ENCODE assay signal across 16 mouse cellular contexts in genomic region chr11:107900470-107900869, GRCm38 (mm10). TPM values are rescaled to one million over a fixed set of nuclear protein-coding genes. Genes with fewer than 3 reads are reported as not detected.
DNase-seq lines count a peak whose midpoint lies in the region; ATAC-seq and TF ChIP-seq lines count a peak whose summit lies in the region.
"Had no signal": no experiment of that assay in that cellular context is flagged by ENCODE, and none has a peak within 500 bp of the region (broad histone marks: within the 10 kb centered on the region; RNA-seq: fewer than 3 reads in every experiment).

No protein-coding gene starts in this region.

- H3K4me3 ChIP-seq in kidney, postnatal 0 days (replicated peaks; ENCODE audit: low read depth, low read length): no peak overlapping the region
- H3K4me3 ChIP-seq in CH12.LX (replicated peaks in 1 of 3; ENCODE audit: low read depth in 2 of 3, low read length in 2 of 3, poor library complexity in 1 of 3): no peak overlapping the region
- H3K4me3 ChIP-seq: embryonic facial prominence, embryonic 13.5 days; stomach, embryonic 15.5 days had no signal

- H3K4me1 ChIP-seq in kidney, postnatal 0 days (replicated peaks; ENCODE audit: insufficient read depth, low read length): no peaks in the 10 kb centered on the region
- H3K4me1 ChIP-seq in CH12.LX (ENCODE audit: control insufficient read depth in 1 of 2, insufficient read depth in 2 of 2): peaks cover 0 to 8% of the 10 kb centered on the region in 2 experiments; a peak in 1 of 4 replicates
- H3K4me1 ChIP-seq: stomach, embryonic 15.5 days had no signal

- no peak for TF ChIP-seq POLR2A in CH12.LX (IDR thresholded peaks at IDR 0.05; ENCODE audit: low read depth, low read length)

- H3K79me2 ChIP-seq in CH12.LX (replicated peaks; ENCODE audit: control insufficient read depth, extremely low read depth, insufficient read depth, poor library complexity, severe bottlenecking): no peaks in the 10 kb centered on the region

- no peak for TF ChIP-seq EP300 in CH12.LX (IDR thresholded peaks at IDR 0.05; ENCODE audit: low read length)

- no peak overlapping the region for H3K27ac ChIP-seq in kidney, postnatal 0 days
- no peak overlapping the region for H3K27ac ChIP-seq in CH12.LX (ENCODE audit: insufficient read depth, low read depth)
- H3K27ac ChIP-seq: embryonic facial prominence, embryonic 13.5 days; stomach, embryonic 15.5 days had no signal

- dilution Hi-C loops in CH12.LX (cut with MboI; ENCODE audit: extremely low pct_ligation_motif_present, extremely low pct_unique_long_range_greater_than_20kb, low sequenced_read_pairs): no loop called here

- H3K4me2 ChIP-seq in kidney, postnatal 0 days (ENCODE audit: low read length): no peak overlapping the region
- H3K4me2 ChIP-seq in CH12.LX (ENCODE audit: insufficient read depth, low read depth, poor library complexity, severe bottlenecking): no peak overlapping the region
- H3K4me2 ChIP-seq: embryonic facial prominence, embryonic 13.5 days; stomach, embryonic 15.5 days had no signal

- peak; percentile 59 for TF ChIP-seq RAD21 in CH12.LX (IDR thresholded peaks at IDR 0.05; ENCODE audit: low read depth, low read length)

- no peaks in the 10 kb centered on the region for H3K27me3 ChIP-seq in kidney, postnatal 0 days (ENCODE audit: insufficient read depth, low read length)
- peaks cover 2% of the 10 kb centered on the region for H3K27me3 ChIP-seq in CH12.LX (replicated peaks)
- H3K27me3 ChIP-seq: embryonic facial prominence, embryonic 13.5 days; stomach, embryonic 15.5 days had no signal

- H3K36me3 ChIP-seq in kidney, postnatal 0 days (ENCODE audit: insufficient read depth, low read length): no peaks in the 10 kb centered on the region
- H3K36me3 ChIP-seq in CH12.LX (replicated peaks in 1 of 2; ENCODE audit: control insufficient read depth in 1 of 2, insufficient read depth in 1 of 2, low read length in 1 of 2): no peaks in the 10 kb centered on the region
- H3K36me3 ChIP-seq: embryonic facial prominence, embryonic 13.5 days; stomach, embryonic 15.5 days had no signal

- peak; percentile 56 for TF ChIP-seq CTCF in kidney, postnatal 0 days (IDR thresholded peaks at IDR 0.05; ENCODE audit: low read depth)
- TF ChIP-seq CTCF in CH12.LX (conservative IDR thresholded peaks at IDR 0.05 in 1 of 2, IDR thresholded peaks at IDR 0.05 in 1 of 2; ENCODE audit: low read depth in 2 of 2, low read length in 2 of 2): peak; percentile 45 to 65; a peak in 3 of 4 replicates

- DNase-seq in kidney, postnatal 0 days (ENCODE audit: low spot score): peak; percentile 6
- DNase-seq in kidney, adult 18-20 months: no peak
- DNase-seq in 416B (ENCODE audit: low read depth) (peak; percentile 16), CH12.LX (ENCODE audit: extremely low read depth) (peak; percentile 23)
- peak; percentile 49 for DNase-seq in embryo, embryonic 10 days (ENCODE audit: low spot score)
- DNase-seq in gastrocnemius, adult 8-10 months (ENCODE audit: low spot score in 2 of 2): no peak
- no peak for DNase-seq in cerebellum, adult 8-10 months
- DNase-seq: adrenal gland, postnatal 25 days; cerebellum, adult 11-12 months; heart, postnatal 10 days; kidney, adult 8-10 months; layer of hippocampus, postnatal 36 days; lung, postnatal 4 days had no signal

- no peak overlapping the region for H3K9ac ChIP-seq in kidney, postnatal 0 days (ENCODE audit: low read depth, low read length)
- no peak overlapping the region for H3K9ac ChIP-seq in CH12.LX (ENCODE audit: insufficient read depth, low read depth)
- H3K9ac ChIP-seq: embryonic facial prominence, embryonic 13.5 days; stomach, embryonic 15.5 days had no signal

- 43% methylated on average over 4 of the region's 4 CpGs for WGBS in kidney, postnatal 0 days

- H3K9me3 ChIP-seq in kidney, postnatal 0 days (replicated peaks; ENCODE audit: low read length): no peaks in the 10 kb centered on the region
- H3K9me3 ChIP-seq in CH12.LX (replicated peaks; ENCODE audit: low read length): peaks cover 2% of the 10 kb centered on the region
- H3K9me3 ChIP-seq: embryonic facial prominence, embryonic 13.5 days; stomach, embryonic 15.5 days had no signal

- no peak for ATAC-seq in kidney, postnatal 0 days (replicated peaks; ENCODE audit: low FRiP score, low read depth)
- ATAC-seq: forebrain, embryonic 16.5 days had no signal

- in situ Hi-C loops in CH12.LX (cut with MboI; ENCODE audit: low pct_ligation_motif_present, low pct_unique_long_range_greater_than_20kb, low sequenced_read_pairs): no loop called here

TF ChIP-seq in CH12.LX, 34 proteins besides CTCF, POLR2A, EP300 and RAD21:
- TF ChIP-seq BHLHE40 (IDR thresholded peaks at IDR 0.05; ENCODE audit: low read depth, low read length) (peak; percentile 81), MAX (IDR thresholded peaks at IDR 0.05; ENCODE audit: low read length) (no peak), CHD1 (IDR thresholded peaks at IDR 0.05; ENCODE audit: low read depth, low read length) (no peak), SMC3 (IDR thresholded peaks at IDR 0.05; ENCODE audit: low read depth, low read length) (peak; percentile 58), CHD2 (IDR thresholded peaks at IDR 0.05; ENCODE audit: low read length) (peak; percentile 25; the same call in 1 of the 2 replicates), SIN3A (IDR thresholded peaks at IDR 0.05; ENCODE audit: low read length) (no peak), USF1 (IDR thresholded peaks at IDR 0.05; ENCODE audit: low read depth, low read length) (no peak), JUND (conservative IDR thresholded peaks at IDR 0.05; ENCODE audit: low read depth, low read length) (no peak), ZKSCAN1 (IDR thresholded peaks at IDR 0.05; ENCODE audit: borderline replicate concordance, low read depth, low read length) (no peak)

RNA-seq across cellular contexts. Expression of gene Cacng5, which starts 14.4 kb away (rescaled TPM):
- polyA plus RNA-seq in kidney, postnatal 0 days (2015; fragmentation: Nextera tagmentation; extraction: Ambion mirVana): 0.04 and 0.09 TPM in 2 replicates
- not detected in 2 replicates for total RNA-seq in CH12.LX (2012; rRNA removed)
- not detected in 2 replicates for total RNA-seq in CH12.LX (2014; rRNA removed)
- not detected in 2 replicates for polyA plus RNA-seq in CH12.LX (2012; ENCODE audit: insufficient read length, low read depth)
- not detected for total RNA-seq in gastrocnemius, adult 8-10 months (2022)

Comparison
In these comparisons a context has a peak if more than half of its experiments do, and no peak if none do; other contexts are left out.
1. DNase-seq: peak in kidney, postnatal 0 days (single experiment), 416B (single experiment), CH12.LX (single experiment) and embryo, embryonic 10 days (single experiment); none in kidney, adult 18-20 months (single experiment), gastrocnemius, adult 8-10 months (0 of 2) and cerebellum, adult 8-10 months (single experiment).